Mouse (Mus musculus) midbrain, embryonic 13.5 days (tissue): ENCODE measurements around the gene Hspe1. TPM values are rescaled to one million over a fixed set of nuclear protein-coding genes. Genes with fewer than 3 reads are reported as not detected.
"Not testable (repeated sequence)": the region's sequence is repeated elsewhere in the genome, so short reads cannot be mapped to it uniquely, and the experiment has no call there.

Experiments
- ATAC-seq: fragments of 200-750 bp; cut with Nextera tagmentation; 2 replicates; pipeline ENCODE4 v1.8.0; 2017; ENCODE audit warnings: mild to moderate bottlenecking, moderate TSS enrichment, moderate library complexity
- H3K27ac ChIP-seq: fragments of 300-500 bp; sonication (generic); 2 replicates; pipeline ENCODE4 v1.5.1; 2015; ENCODE audit warnings: inconsistent platforms, mild to moderate bottlenecking, moderate library complexity
- H3K27me3 ChIP-seq: fragments of 300-500 bp; sonication (generic); 2 replicates; pipeline ENCODE4 v1.6.1; 2015; ENCODE audit warnings: mild to moderate bottlenecking, inconsistent platforms
- H3K36me3 ChIP-seq: fragments of 300-500 bp; sonication (generic); 2 replicates; pipeline ENCODE4 v1.6.1; 2015; ENCODE audit warnings: mild to moderate bottlenecking, inconsistent platforms
- H3K4me1 ChIP-seq: fragments of 300-500 bp; sonication (generic); replicated peaks from 2 replicates; pipeline ENCODE4 v1.6.1; 2015; ENCODE audit warnings: inconsistent platforms
- H3K4me2 ChIP-seq: fragments of 300-500 bp; sonication (generic); replicated peaks from 2 replicates; pipeline ENCODE4 v1.6.1; 2015; ENCODE audit warnings: moderate library complexity, mild to moderate bottlenecking, inconsistent platforms
- H3K4me3 ChIP-seq: fragments of 300-500 bp; sonication (generic); replicated peaks from 2 replicates; pipeline ENCODE4 v1.5.1; 2015; ENCODE audit warnings: mild to moderate bottlenecking, inconsistent platforms
- H3K9ac ChIP-seq: fragments of 300-500 bp; sonication (generic); replicated peaks from 2 replicates; pipeline ENCODE4 v1.6.1; 2015; ENCODE audit warnings: mild to moderate bottlenecking, inconsistent platforms
- H3K9me3 ChIP-seq: fragments of 300-500 bp; sonication (generic); 2 replicates; pipeline ENCODE4 v1.6.1; 2016; ENCODE audit warnings: mild to moderate bottlenecking, inconsistent platforms
- WGBS: fragments of 180-500 bp; shearing (Covaris S2); methylation state at CpG from one replicate; pipeline ENCODE4 v1.1.7; 2015; 5-methylcytosine and 5-hydroxymethylcytosine counted together
- polyA plus RNA-seq: library from polyadenylated mRNA; unstranded; fragments of >200 nt; fragmentation: Nextera tagmentation; extraction: Ambion mirVana; gene quantifications from 2 replicates; pipeline ENCODE4 v1.2.1, GENCODE M21; 2015

Hspe1 gene
- polyA plus RNA-seq, 1 experiment from 2014 or later: 301 TPM

DNA sequence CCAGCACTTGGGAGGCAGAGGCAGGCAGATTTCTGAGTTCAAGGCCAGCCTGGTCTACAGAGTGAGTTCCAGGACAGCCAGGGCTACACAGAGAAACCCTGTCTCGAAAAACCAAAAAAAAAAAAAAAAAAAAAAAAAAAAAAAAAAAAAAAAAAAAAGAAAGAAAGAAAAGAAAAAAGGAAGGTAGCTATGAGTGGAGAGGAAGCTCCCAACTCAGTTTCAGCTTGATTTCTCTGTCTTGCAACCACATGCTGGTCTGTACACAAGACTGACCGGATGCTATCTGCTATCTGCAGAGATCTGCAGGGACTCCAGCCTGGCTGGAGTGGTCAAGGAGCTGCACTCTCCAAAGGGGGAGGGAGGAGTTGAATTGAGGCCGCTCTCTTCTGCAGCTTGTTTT is 29.5 kb upstream of the Hspe1 start:
- ATAC-seq, H3K9me3 ChIP-seq, H3K9ac ChIP-seq, H3K4me2 ChIP-seq, H3K27me3 ChIP-seq, H3K27ac ChIP-seq, H3K4me3 ChIP-seq: not testable (repeated sequence)
- WGBS: 76% methylated on average over 2 of the region's 3 CpGs
- peaks cover 20% of the 10 kb centered on the region for H3K4me1 ChIP-seq
- peaks cover 18% of the 10 kb centered on the region for H3K36me3 ChIP-seq

DNA sequence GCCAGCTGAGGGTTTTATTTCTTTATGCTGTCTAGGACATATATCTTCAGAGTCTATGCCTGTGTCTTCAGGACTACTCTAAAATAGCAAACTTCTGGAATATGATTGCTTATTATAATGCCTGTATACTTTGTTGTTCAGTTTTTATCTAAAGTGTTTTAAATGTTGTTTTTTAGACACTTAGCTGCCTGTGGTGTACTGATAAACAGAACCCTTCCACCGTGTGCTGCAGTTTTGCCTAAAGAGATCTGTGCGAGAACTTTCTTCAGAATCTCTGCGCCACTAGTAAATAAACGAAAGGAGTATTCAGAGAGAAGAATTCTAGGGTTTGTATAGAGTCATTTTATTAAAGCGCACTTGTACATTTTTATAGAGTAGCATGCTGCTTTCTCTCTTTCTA is 26.8 kb upstream of the Hspe1 start:
- no peaks in the 10 kb centered on the region for H3K27me3 ChIP-seq
- no peak for ATAC-seq
- H3K4me3 ChIP-seq: no peak overlapping the region
- no peak overlapping the region for H3K4me2 ChIP-seq
- no peak overlapping the region for H3K9ac ChIP-seq
- no peaks in the 10 kb centered on the region for H3K9me3 ChIP-seq
- 92% methylated on average over 5 of the region's 5 CpGs for WGBS
- peaks cover 39% of the 10 kb centered on the region for H3K36me3 ChIP-seq
- no peak overlapping the region for H3K27ac ChIP-seq
- 0 out of 2 replicates have a peak, but pooled peaks cover 3% of the 10 kb centered on the region for H3K4me1 ChIP-seq

DNA sequence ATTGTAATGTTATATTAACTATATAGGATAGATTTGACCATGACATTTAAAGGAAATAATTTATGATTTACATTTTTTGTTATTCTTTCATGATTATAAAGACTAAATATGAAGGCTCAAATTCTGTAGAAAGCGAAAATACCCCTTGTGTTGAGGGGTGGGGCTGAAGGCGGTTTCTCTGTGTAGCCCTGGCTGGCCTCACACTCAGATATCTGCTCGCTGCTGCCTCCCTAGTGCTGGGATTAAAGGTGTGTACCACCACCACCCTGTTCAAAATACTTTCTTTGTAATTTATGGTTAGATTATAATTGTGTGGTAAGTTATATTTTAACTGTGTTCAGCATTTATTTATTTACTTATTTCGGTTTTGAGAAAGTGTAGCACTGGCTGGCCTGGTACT is 26.2 kb upstream of the Hspe1 start:
- no peaks in the 10 kb centered on the region for H3K9me3 ChIP-seq
- H3K4me2 ChIP-seq: no peak overlapping the region
- 92% methylated on average over 4 of the region's 4 CpGs for WGBS
- H3K4me1 ChIP-seq: 0 out of 2 replicates have a peak, but pooled peaks cover 3% of the 10 kb centered on the region
- peaks cover 43% of the 10 kb centered on the region for H3K36me3 ChIP-seq
- no peak overlapping the region for H3K4me3 ChIP-seq
- H3K27me3 ChIP-seq: no peaks in the 10 kb centered on the region
- ATAC-seq: no peak
- H3K27ac ChIP-seq: no peak overlapping the region
- H3K9ac ChIP-seq: no peak overlapping the region

DNA sequence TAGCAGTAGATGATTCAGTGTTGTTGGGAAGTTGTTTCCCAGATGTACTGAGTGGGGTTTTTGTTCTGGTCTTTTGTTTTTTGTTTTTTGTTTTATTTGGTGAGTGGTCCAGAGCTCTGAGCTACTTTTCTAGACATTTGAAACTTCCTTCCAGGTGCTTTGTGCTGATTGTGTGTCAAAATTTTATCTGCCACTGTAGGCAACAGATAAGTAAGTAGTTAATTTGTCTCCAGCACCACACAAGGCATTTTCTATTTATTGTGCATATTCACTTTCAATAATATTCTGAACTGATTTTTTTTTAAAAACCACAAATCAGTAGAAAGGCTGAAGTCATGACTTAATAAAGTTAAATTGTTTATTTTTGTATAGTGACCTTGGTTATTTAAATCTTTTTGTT is 15.6 kb upstream of the Hspe1 start:
- not testable (repeated sequence) for H3K27ac ChIP-seq, H3K4me1 ChIP-seq, H3K27me3 ChIP-seq, H3K4me3 ChIP-seq, H3K9me3 ChIP-seq, H3K9ac ChIP-seq, ATAC-seq, H3K4me2 ChIP-seq
- H3K36me3 ChIP-seq: peaks cover 57% of the 10 kb centered on the region

- Histone ChIP-seq H3K36me3 (peaks cover 63% of the 10 kb centered on the region), H3K4me2 (no peak overlapping the region), H3K27me3 (no peaks in the 10 kb centered on the region), H3K4me3 (no peak overlapping the region), H3K4me1 (no peaks in the 10 kb centered on the region), H3K9me3 (no peaks in the 10 kb centered on the region), H3K27ac (no peak overlapping the region), H3K9ac (no peak overlapping the region)
- ATAC-seq: 0 out of 2 replicates have a peak, but pooled peaks have one; percentile 27
- WGBS: 60% methylated on average over 2 of the region's 2 CpGs
Measured at GRCm38 (mm10) chr1:55074757-55075156, 13.2 kb upstream of the Hspe1 start.

DNA sequence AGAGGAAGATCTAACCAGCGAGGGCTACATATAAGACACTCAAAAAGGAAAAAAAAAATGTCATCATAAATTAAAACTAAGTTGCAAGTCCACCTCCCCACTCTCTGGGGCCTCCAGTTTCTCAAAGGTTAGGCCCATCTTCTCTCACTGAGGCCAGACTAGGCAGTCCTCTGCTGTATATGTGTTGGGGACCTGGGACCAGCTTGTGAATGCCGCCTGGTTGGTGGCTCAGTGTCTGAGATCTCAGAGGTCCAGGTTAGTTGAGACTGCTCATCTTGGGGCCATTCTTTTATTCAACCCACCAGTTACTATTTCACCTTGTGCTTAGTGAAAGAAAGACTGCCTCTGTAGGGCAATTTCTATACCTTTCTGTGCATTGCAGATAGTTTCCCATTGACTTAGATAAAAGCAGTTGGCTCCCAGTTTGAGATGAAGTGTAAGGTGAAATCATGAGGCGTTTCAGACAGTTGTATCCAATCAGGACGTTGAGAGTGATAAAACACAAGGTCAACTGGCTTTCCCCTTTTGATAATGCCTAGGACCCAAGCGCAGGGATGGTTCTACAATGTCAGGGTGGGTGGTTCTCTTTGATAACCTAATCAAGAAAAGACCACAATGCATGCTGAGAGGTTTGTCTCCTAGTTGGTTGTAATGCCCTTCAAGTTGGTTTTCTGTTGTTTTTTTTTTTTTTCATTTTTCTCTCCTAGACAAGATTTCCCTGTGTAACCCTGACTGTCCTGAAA is 12.1 kb upstream of the Hspe1 start:
- no peak overlapping the region for H3K9ac ChIP-seq
- WGBS: 77% methylated on average over 5 of the region's 5 CpGs
- H3K9me3 ChIP-seq: no peaks in the 10 kb centered on the region
- peaks cover 69% of the 10 kb centered on the region for H3K36me3 ChIP-seq
- H3K27ac ChIP-seq: no peak overlapping the region
- no peaks in the 10 kb centered on the region for H3K4me1 ChIP-seq
- no peak overlapping the region for H3K4me3 ChIP-seq
- no peak for ATAC-seq
- no peaks in the 10 kb centered on the region for H3K27me3 ChIP-seq
- no peak overlapping the region for H3K4me2 ChIP-seq

DNA sequence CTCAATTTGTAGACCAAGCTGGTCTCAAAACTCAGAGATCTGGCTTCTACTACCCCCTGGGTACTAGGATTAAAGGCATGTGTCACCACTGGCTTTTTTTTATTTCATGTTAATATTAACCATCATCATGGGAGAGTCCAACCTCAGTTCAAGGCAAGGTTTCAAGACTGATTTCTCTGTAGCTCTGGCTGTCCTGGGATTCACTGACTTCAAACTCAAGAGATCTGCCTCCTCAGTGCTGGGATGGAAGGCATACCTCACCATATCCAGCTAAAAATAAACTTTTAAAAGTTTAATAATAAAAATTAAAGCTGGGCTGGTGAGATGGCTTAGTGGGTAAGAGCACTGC is 11.6 kb upstream of the Hspe1 start:
- H3K4me1 ChIP-seq: no peaks in the 10 kb centered on the region
- no peak overlapping the region for H3K4me3 ChIP-seq
- H3K27ac ChIP-seq: no peak overlapping the region
- H3K4me2 ChIP-seq: no peak overlapping the region
- peaks cover 69% of the 10 kb centered on the region for H3K36me3 ChIP-seq
- no peaks in the 10 kb centered on the region for H3K27me3 ChIP-seq
- ATAC-seq: no peak
- no peaks in the 10 kb centered on the region for H3K9me3 ChIP-seq
- no peak overlapping the region for H3K9ac ChIP-seq

- no peaks in the 10 kb centered on the region for H3K27me3 ChIP-seq
- no peak overlapping the region for H3K9ac ChIP-seq
- no peak overlapping the region for H3K27ac ChIP-seq
- H3K4me1 ChIP-seq: no peaks in the 10 kb centered on the region
- H3K36me3 ChIP-seq: peaks cover 69% of the 10 kb centered on the region
- H3K4me2 ChIP-seq: no peak overlapping the region
- H3K9me3 ChIP-seq: no peaks in the 10 kb centered on the region
- no peak overlapping the region for H3K4me3 ChIP-seq
- 0 out of 2 replicates have a peak, but pooled peaks have one; percentile 20 for ATAC-seq
- 77% methylated on average over 2 of the region's 2 CpGs for WGBS
Measured at GRCm38 (mm10) chr1:55076849-55077516, 10.9 kb upstream of the Hspe1 start.

DNA sequence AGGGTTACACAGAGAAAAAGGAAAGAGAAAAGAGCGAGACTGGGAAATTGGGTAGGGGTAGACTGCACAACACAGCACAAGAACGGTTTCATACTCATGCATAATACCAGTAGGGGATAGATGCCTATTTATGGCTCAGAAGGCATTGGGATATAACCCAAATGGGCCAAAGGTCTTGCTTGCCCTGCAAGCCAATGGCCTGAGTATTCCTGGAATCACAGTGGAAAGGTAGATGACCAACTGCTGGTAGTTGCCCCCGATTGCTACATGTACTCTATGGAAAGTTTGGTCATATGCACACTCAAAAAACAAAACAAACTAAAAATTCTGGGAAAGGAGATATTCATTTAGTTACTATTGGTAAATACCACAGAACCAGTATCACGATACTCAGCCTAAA is 8.3 kb upstream of the Hspe1 start:
- peaks cover 83% of the 10 kb centered on the region for H3K36me3 ChIP-seq
- H3K4me1 ChIP-seq: peaks cover 7% of the 10 kb centered on the region
- H3K4me3 ChIP-seq: no peak overlapping the region
- whole genome bisulfite sequencing: 94% methylated on average over 4 of the region's 4 CpGs
- H3K9ac ChIP-seq: no peak overlapping the region
- no peak for ATAC-seq
- no peaks in the 10 kb centered on the region for H3K27me3 ChIP-seq
- no peaks in the 10 kb centered on the region for H3K9me3 ChIP-seq
- H3K4me2 ChIP-seq: no peak overlapping the region
- no peak overlapping the region for H3K27ac ChIP-seq

DNA sequence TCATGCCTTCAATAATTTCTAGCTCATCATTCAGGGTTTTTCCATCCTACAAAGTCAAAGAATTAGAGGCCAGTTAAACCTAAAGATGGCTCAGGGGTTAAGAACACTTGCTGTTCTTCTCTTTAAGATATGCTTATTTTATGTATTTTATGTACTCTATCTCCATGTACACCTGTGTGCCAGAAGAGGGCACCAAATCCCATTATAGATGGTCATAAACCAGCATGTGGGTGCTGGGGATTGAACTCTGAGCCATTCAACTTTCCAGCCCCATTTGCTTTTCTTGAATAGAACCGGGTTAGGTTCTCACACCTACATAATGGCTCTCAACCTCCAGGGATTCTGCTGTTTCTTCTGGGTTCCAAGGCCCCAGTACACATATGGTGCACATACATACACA is 5.8 kb upstream of the Hspe1 start:
- Histone ChIP-seq H3K27me3 (no peaks in the 10 kb centered on the region), H3K4me1 (peaks cover 31% of the 10 kb centered on the region), H3K9ac (no peak overlapping the region), H3K4me3 (no peak overlapping the region), H3K27ac (no peak overlapping the region), H3K4me2 (no peak overlapping the region), H3K9me3 (no peaks in the 10 kb centered on the region), H3K36me3 (peaks cover 74% of the 10 kb centered on the region)
- 75% methylated on average over 1 of the region's 1 CpGs for WGBS
- no peak for ATAC-seq

DNA sequence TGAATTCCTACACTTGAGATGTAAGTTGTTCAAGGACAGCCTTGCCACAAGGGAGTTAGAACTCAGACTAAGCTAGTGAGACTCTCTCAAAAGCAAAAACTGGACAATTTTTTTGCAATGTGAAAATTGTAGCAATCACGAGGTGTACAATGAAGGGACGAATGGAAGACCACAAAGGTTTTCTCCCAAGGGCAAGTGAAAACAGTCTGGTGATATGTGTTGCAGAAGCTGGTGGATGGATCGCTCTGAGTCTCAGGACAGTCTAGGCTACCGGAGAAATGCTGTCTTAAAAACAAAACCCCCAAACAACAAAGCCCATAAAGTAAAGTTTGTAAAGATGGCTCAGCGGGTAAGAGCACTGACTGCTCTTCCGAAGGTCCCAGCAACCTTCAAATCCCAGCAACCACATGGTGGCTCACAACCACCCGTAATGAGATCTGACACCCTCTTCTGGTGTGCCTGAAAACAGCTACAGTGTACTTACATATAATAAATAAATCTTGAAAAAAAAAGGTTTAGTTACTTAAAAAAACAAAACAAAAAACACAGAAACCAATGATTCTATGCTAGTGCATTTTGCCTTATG is 2.1 kb upstream of the Hspe1 start:
- Histone ChIP-seq H3K4me2 (peak overlapping the region; percentile 98), H3K27me3 (no peaks in the 10 kb centered on the region), H3K27ac (no peak overlapping the region), H3K36me3 (peaks cover 39% of the 10 kb centered on the region), H3K9ac (no peak overlapping the region; the same call in 1 of the 2 replicates), H3K9me3 (no peaks in the 10 kb centered on the region), H3K4me1 (peaks cover 47% of the 10 kb centered on the region), H3K4me3 (peak overlapping the region; percentile 95; the same call in 1 of the 2 replicates)
- WGBS: 58% methylated on average over 7 of the region's 7 CpGs
- ATAC-seq: no peak

DNA sequence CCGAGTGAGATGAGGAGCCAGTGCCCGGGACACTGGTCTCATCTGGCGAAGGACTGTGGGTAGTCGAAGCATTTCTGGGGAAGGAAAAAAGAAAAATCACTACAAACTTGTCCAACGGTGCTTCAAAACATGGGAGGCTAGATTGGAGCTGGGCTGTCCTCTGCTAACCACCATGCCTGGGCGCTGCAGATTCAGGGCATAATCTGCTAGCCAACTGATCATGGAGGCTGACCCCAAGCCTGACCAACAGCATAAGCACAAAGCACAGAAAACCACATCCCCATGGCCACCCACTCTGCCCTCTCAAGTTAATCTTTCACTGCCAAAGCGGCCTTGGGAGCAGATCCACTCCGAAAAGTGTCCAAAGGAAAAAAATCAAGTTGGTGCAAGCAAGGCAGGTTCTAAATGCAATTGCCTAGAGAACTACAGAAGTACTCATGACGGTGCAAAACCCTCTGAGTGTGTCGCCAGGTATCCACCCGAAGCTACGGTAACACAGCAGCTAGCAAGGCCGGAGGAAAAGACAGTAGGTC is 998 bp upstream of the Hspe1 start:
- peak overlapping the region; percentile 95 for H3K4me3 ChIP-seq
- H3K9me3 ChIP-seq: no peaks in the 10 kb centered on the region
- H3K27ac ChIP-seq: peak overlapping the region; percentile 97
- peak overlapping the region; percentile 95 for H3K9ac ChIP-seq
- no peaks in the 10 kb centered on the region for H3K27me3 ChIP-seq
- ATAC-seq: no peak
- H3K4me2 ChIP-seq: peak overlapping the region; percentile 98
- H3K36me3 ChIP-seq: peaks cover 35% of the 10 kb centered on the region
- 1% methylated on average over 13 of the region's 13 CpGs for WGBS
- peaks cover 47% of the 10 kb centered on the region for H3K4me1 ChIP-seq
